Mouse (Mus musculus) myocyte (in vitro differentiated cells): ENCODE results near the gene Rnf19b.
A peak's percentile ranks its signal among the peaks of the same experiment; 100 is the strongest.

Experiments used
- CEBPB ChIP-seq: IDR thresholded peaks from 2 replicates; pipeline ENCODE4 v1.6.1; 2011; ENCODE audit warnings: mild to moderate bottlenecking, moderate library complexity; ENCODE audit not compliant: poor library complexity, insufficient read depth, severe bottlenecking
- E2F4 ChIP-seq: IDR thresholded peaks from one replicate; pipeline ENCODE4 v1.6.1; 2011; ENCODE audit warnings: mild to moderate bottlenecking, control low read depth, moderate library complexity; ENCODE audit not compliant: insufficient read depth
- MAX ChIP-seq: IDR thresholded peaks from one replicate; pipeline ENCODE4 v1.6.1; 2011; ENCODE audit warnings: low read depth, mild to moderate bottlenecking, control low read depth
- MYOD1 ChIP-seq, 3 experiments: IDR thresholded peaks; one replicate each; pipeline ENCODE4 v1.6.1; 2011; ENCODE audit warnings: control low read depth in 2 of 3, low read depth in 2 of 3, mild to moderate bottlenecking in 2 of 3, moderate library complexity in 1 of 3; ENCODE audit not compliant: insufficient read length in 2 of 3, control insufficient read depth in 1 of 3
- MYOG ChIP-seq, 3 experiments: IDR thresholded peaks; one replicate each; pipeline ENCODE4 v1.6.1; 2011; ENCODE audit warnings: control low read depth in 2 of 3, low read depth in 2 of 3, mild to moderate bottlenecking in 2 of 3; ENCODE audit not compliant: insufficient read length in 2 of 3, control insufficient read depth in 1 of 3, insufficient read depth in 1 of 3
- POLR2A ChIP-seq: IDR thresholded peaks from one replicate; pipeline ENCODE4 v1.6.1; 2011; ENCODE audit warnings: low read depth, mild to moderate bottlenecking, control low read depth, moderate library complexity; ENCODE audit not compliant: insufficient read length
- POLR2AphosphoS2 ChIP-seq: IDR thresholded peaks from one replicate; pipeline ENCODE4 v1.6.1; 2011; ENCODE audit warnings: low read depth, control low read depth; ENCODE audit not compliant: insufficient read length
- SRF ChIP-seq: IDR thresholded peaks from one replicate; pipeline ENCODE4 v1.6.1; 2011; ENCODE audit warnings: low read depth; ENCODE audit not compliant: control insufficient read depth, insufficient read length
- TCF12 ChIP-seq: IDR thresholded peaks from one replicate; pipeline ENCODE4 v1.6.1; 2011; ENCODE audit warnings: mild to moderate bottlenecking, control low read depth; ENCODE audit not compliant: poor library complexity, insufficient read depth, severe bottlenecking
- USF1 ChIP-seq: IDR thresholded peaks from one replicate; pipeline ENCODE4 v1.6.1; 2011; ENCODE audit warnings: low read depth, mild to moderate bottlenecking, control low read depth, moderate library complexity

DNA sequence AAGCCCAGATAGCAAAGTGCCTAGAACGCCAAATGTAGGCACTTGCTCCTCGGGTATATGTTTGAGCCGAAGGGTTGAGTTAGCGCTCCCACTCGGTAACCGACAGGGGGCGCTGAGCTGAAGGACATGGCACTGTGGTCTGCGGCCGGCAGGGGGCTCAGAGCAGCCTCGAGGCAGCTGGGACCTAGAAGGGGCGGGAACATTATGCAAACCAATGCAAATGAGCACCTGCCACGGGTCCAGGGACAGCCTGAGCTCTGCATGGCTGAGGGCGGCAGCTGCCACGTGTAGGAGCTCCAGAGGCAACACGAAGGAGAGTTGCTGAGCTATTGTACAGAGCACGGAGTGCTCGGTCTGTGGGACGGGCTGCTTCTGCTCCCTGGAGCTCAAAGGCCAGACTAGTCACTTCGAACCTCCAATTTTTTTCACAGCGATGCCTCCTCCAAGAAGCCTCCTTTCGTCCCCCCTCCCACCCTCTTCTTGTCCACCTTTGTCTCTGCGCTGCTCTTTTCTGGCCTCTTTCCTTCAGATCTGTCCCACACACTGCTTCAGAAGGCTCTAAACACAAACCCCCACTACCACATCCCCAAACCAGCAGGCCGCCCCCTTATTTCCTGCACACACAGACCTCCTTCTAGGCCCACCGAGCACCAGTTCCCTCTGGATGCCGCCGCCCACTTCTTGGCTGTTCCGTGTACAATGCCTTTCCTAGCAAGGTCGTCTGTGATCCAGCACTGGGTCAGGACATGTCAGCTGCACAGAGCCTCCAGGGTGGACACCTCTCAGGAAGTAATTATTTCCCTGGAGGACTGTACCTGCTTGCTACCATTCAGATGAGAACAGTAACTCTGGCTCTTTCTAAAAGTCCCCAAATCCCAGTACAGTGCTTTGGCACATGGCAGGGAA is 55.3 kb downstream of the Rnf19b start:
- TF ChIP-seq MYOD1 (IDR thresholded peaks at IDR 0.05; ENCODE audit: control insufficient read depth in 1 of 3, insufficient read length in 2 of 3, low read depth in 2 of 3) = peak in 2 of 3 experiments; percentile 89 to 93
- no peak for TF ChIP-seq POLR2A
- TF ChIP-seq E2F4 = no peak
- no peak for TF ChIP-seq USF1
- TF ChIP-seq POLR2AphosphoS2 = no peak
- TF ChIP-seq MAX = no peak
- TF ChIP-seq MYOG (IDR thresholded peaks at IDR 0.05; ENCODE audit: control insufficient read depth in 1 of 3, insufficient read depth in 1 of 3, insufficient read length in 2 of 3, low read depth in 2 of 3) = peak in 2 of 3 experiments; percentile 92 to 95
- no peak for TF ChIP-seq CEBPB
- no peak for TF ChIP-seq TCF12
- no peak for TF ChIP-seq SRF
